Comparison of ENCODE assay signal across 15 mouse cellular contexts in genomic region chr15:92752167-92752566, GRCm38 (mm10).
DNase-seq lines count a peak whose midpoint lies in the region; ATAC-seq and TF ChIP-seq lines count a peak whose summit lies in the region.
"Had no signal": no experiment of that assay in that cellular context is flagged by ENCODE, and none has a peak within 500 bp of the region (broad histone marks: within the 10 kb centered on the region; RNA-seq: fewer than 3 reads in every experiment).

No protein-coding gene starts in this region.

- no peak overlapping the region for H3K4me2 ChIP-seq in forebrain, embryonic 12.5 days
- H3K4me2 ChIP-seq in forebrain, embryonic 16.5 days (ENCODE audit: low read length): no peak overlapping the region
- H3K4me2 ChIP-seq in lung, embryonic 16.5 days (ENCODE audit: low read depth, low read length): peak overlapping the region; percentile 45
- no peak overlapping the region for H3K4me2 ChIP-seq in lung, postnatal 0 days (replicated peaks; ENCODE audit: low read depth, low read length)
- H3K4me2 ChIP-seq in hindbrain, embryonic 16.5 days (ENCODE audit: low read length): peak overlapping the region; percentile 49
- H3K4me2 ChIP-seq in neural tube, embryonic 15.5 days: peak overlapping the region; percentile 43
- H3K4me2 ChIP-seq: heart, embryonic 12.5 days; liver, embryonic 15.5 days had no signal

- H3K36me3 ChIP-seq in forebrain, embryonic 12.5 days (replicated peaks): no peaks in the 10 kb centered on the region
- H3K36me3 ChIP-seq in forebrain, embryonic 16.5 days (ENCODE audit: control insufficient read depth, insufficient read depth): no peaks in the 10 kb centered on the region
- no peaks in the 10 kb centered on the region for H3K36me3 ChIP-seq in lung, embryonic 16.5 days (ENCODE audit: control insufficient read depth, insufficient read depth, low read length)
- no peaks in the 10 kb centered on the region for H3K36me3 ChIP-seq in lung, postnatal 0 days (ENCODE audit: insufficient read depth, low read length)
- H3K36me3 ChIP-seq in hindbrain, embryonic 16.5 days (ENCODE audit: control insufficient read depth, insufficient read depth, low read length): no peaks in the 10 kb centered on the region
- H3K36me3 ChIP-seq in neural tube, embryonic 15.5 days: no peaks in the 10 kb centered on the region
- H3K36me3 ChIP-seq: heart, embryonic 12.5 days; liver, embryonic 15.5 days had no signal

- no peak overlapping the region for H3K4me3 ChIP-seq in forebrain, embryonic 12.5 days (replicated peaks)
- no peak overlapping the region for H3K4me3 ChIP-seq in forebrain, embryonic 16.5 days (replicated peaks; ENCODE audit: low read length)
- H3K4me3 ChIP-seq in lung, embryonic 16.5 days (ENCODE audit: low read length): no peak overlapping the region
- no peak overlapping the region for H3K4me3 ChIP-seq in lung, postnatal 0 days (ENCODE audit: low read depth, low read length)
- peak overlapping the region; percentile 11 for H3K4me3 ChIP-seq in hindbrain, embryonic 16.5 days (ENCODE audit: low read length)
- 0 out of 2 replicates have a peak overlapping the region, but pooled peaks have one; percentile 10 for H3K4me3 ChIP-seq in neural tube, embryonic 15.5 days (replicated peaks)
- H3K4me3 ChIP-seq: heart, embryonic 12.5 days; liver, embryonic 15.5 days; myocyte had no signal

- peaks cover 5% of the 10 kb centered on the region; the same call in 1 of the 2 replicates for H3K27me3 ChIP-seq in forebrain, embryonic 12.5 days
- no peaks in the 10 kb centered on the region for H3K27me3 ChIP-seq in forebrain, embryonic 16.5 days (replicated peaks; ENCODE audit: control insufficient read depth, insufficient read depth, low read length)
- no peaks in the 10 kb centered on the region for H3K27me3 ChIP-seq in lung, embryonic 16.5 days (ENCODE audit: control insufficient read depth, insufficient read depth, low read depth, low read length)
- H3K27me3 ChIP-seq in lung, postnatal 0 days (replicated peaks; ENCODE audit: insufficient read depth, low read length): no peaks in the 10 kb centered on the region
- H3K27me3 ChIP-seq in hindbrain, embryonic 16.5 days (replicated peaks; ENCODE audit: control insufficient read depth, insufficient read depth, low read length): no peaks in the 10 kb centered on the region
- H3K27me3 ChIP-seq in neural tube, embryonic 15.5 days (replicated peaks): no peaks in the 10 kb centered on the region
- H3K27me3 ChIP-seq: heart, embryonic 12.5 days; liver, embryonic 15.5 days had no signal

- peak; percentile 33; the same call in 1 of the 2 replicates for ATAC-seq in forebrain, embryonic 12.5 days (ENCODE audit: low FRiP score)
- ATAC-seq in forebrain, embryonic 16.5 days: no peak
- 0 out of 2 replicates have a peak, but pooled peaks have one; percentile 49 for ATAC-seq in lung, embryonic 16.5 days (ENCODE audit: low read depth)
- ATAC-seq in lung, postnatal 0 days: no peak
- peak; percentile 63 for ATAC-seq in hindbrain, embryonic 16.5 days
- ATAC-seq in neural tube, embryonic 15.5 days (ENCODE audit: low FRiP score): no peak
- ATAC-seq in inflammation-experienced regulatory T-cells, adult 6 months: no peak

- no peak for TF ChIP-seq EP300 in lung, postnatal 0 days (IDR thresholded peaks at IDR 0.05)

- H3K9ac ChIP-seq in forebrain, embryonic 12.5 days: no peak overlapping the region
- H3K9ac ChIP-seq in forebrain, embryonic 16.5 days (replicated peaks; ENCODE audit: low read depth, low read length): no peak overlapping the region
- H3K9ac ChIP-seq in lung, embryonic 16.5 days (ENCODE audit: low read length): no peak overlapping the region
- no peak overlapping the region for H3K9ac ChIP-seq in lung, postnatal 0 days (replicated peaks; ENCODE audit: low read depth)
- no peak overlapping the region for H3K9ac ChIP-seq in hindbrain, embryonic 16.5 days (ENCODE audit: low read depth, low read length)
- no peak overlapping the region for H3K9ac ChIP-seq in neural tube, embryonic 15.5 days (replicated peaks)
- H3K9ac ChIP-seq: heart, embryonic 12.5 days; liver, embryonic 15.5 days had no signal

- 82% methylated on average over 17 of the region's 17 CpGs for WGBS in forebrain, embryonic 12.5 days
- WGBS in forebrain, embryonic 16.5 days: 71% methylated on average over 17 of the region's 17 CpGs
- 57% methylated on average over 17 of the region's 17 CpGs for WGBS in lung, embryonic 16.5 days
- WGBS in lung, postnatal 0 days: 58% methylated on average over 17 of the region's 17 CpGs
- WGBS in hindbrain, embryonic 16.5 days: 51% methylated on average over 17 of the region's 17 CpGs
- 60% methylated on average over 17 of the region's 17 CpGs for WGBS in neural tube, embryonic 15.5 days

- TF ChIP-seq CTCF in lung, postnatal 0 days (IDR thresholded peaks at IDR 0.05): no peak

- no peaks in the 10 kb centered on the region for H3K9me3 ChIP-seq in forebrain, embryonic 12.5 days
- no peaks in the 10 kb centered on the region for H3K9me3 ChIP-seq in forebrain, embryonic 16.5 days (ENCODE audit: control insufficient read depth, low read length)
- H3K9me3 ChIP-seq in lung, embryonic 16.5 days (ENCODE audit: control insufficient read depth, low read length): no peaks in the 10 kb centered on the region
- H3K9me3 ChIP-seq in lung, postnatal 0 days (ENCODE audit: low read length): no peaks in the 10 kb centered on the region
- no peaks in the 10 kb centered on the region for H3K9me3 ChIP-seq in hindbrain, embryonic 16.5 days (ENCODE audit: control insufficient read depth, low read length)
- no peaks in the 10 kb centered on the region for H3K9me3 ChIP-seq in neural tube, embryonic 15.5 days (replicated peaks)
- H3K9me3 ChIP-seq: heart, embryonic 12.5 days; liver, embryonic 15.5 days had no signal

- no peak overlapping the region for H3K27ac ChIP-seq in forebrain, embryonic 12.5 days
- H3K27ac ChIP-seq in forebrain, embryonic 16.5 days (ENCODE audit: low read length): no peak overlapping the region
- H3K27ac ChIP-seq in lung, embryonic 16.5 days (ENCODE audit: low read length): no peak overlapping the region
- H3K27ac ChIP-seq in lung, postnatal 0 days (ENCODE audit: low read length): no peak overlapping the region
- no peak overlapping the region for H3K27ac ChIP-seq in hindbrain, embryonic 16.5 days (ENCODE audit: low read depth, low read length)
- H3K27ac ChIP-seq in neural tube, embryonic 15.5 days (replicated peaks): peak overlapping the region; percentile 43; the same call in 1 of the 2 replicates
- H3K27ac ChIP-seq: liver, embryonic 15.5 days had no signal

- DNase-seq in lung, postnatal 0 days (ENCODE audit: low spot score): no peak
- DNase-seq in ovary, postnatal 36 days (ENCODE audit: low spot score): no peak
- DNase-seq: adrenal gland, postnatal 14 days; cerebellum, adult 9-11 months; gastrocnemius, postnatal 36 days; kidney, adult 9 months had no signal

- H3K4me1 ChIP-seq in forebrain, embryonic 12.5 days: peaks cover 2% of the 10 kb centered on the region
- peaks cover 7% of the 10 kb centered on the region for H3K4me1 ChIP-seq in forebrain, embryonic 16.5 days (replicated peaks; ENCODE audit: control insufficient read depth, insufficient read depth, low read length)
- H3K4me1 ChIP-seq in lung, embryonic 16.5 days (replicated peaks; ENCODE audit: control insufficient read depth, insufficient read depth, low read length): no peaks in the 10 kb centered on the region
- no peaks in the 10 kb centered on the region for H3K4me1 ChIP-seq in lung, postnatal 0 days (ENCODE audit: insufficient read depth, low read depth, low read length)
- H3K4me1 ChIP-seq in hindbrain, embryonic 16.5 days (ENCODE audit: control insufficient read depth, insufficient read depth, low read depth, low read length): peaks cover 2% of the 10 kb centered on the region
- peaks cover 2% of the 10 kb centered on the region; the same call in 1 of the 2 replicates for H3K4me1 ChIP-seq in neural tube, embryonic 15.5 days
- H3K4me1 ChIP-seq: heart, embryonic 12.5 days; liver, embryonic 15.5 days had no signal

Comparison
In these comparisons a context has a peak if more than half of its experiments do, and no peak if none do; other contexts are left out.
1. ATAC-seq: peak in forebrain, embryonic 12.5 days (single experiment), lung, embryonic 16.5 days (single experiment) and hindbrain, embryonic 16.5 days (single experiment); none in forebrain, embryonic 16.5 days (single experiment), lung, postnatal 0 days (single experiment), neural tube, embryonic 15.5 days (single experiment) and inflammation-experienced regulatory T-cells, adult 6 months (single experiment).
2. H3K4me2 ChIP-seq: peak in lung, embryonic 16.5 days (single experiment), hindbrain, embryonic 16.5 days (single experiment) and neural tube, embryonic 15.5 days (single experiment); none in forebrain, embryonic 12.5 days (single experiment), forebrain, embryonic 16.5 days (single experiment) and lung, postnatal 0 days (single experiment).
3. H3K4me3 ChIP-seq: peak in hindbrain, embryonic 16.5 days (single experiment) and neural tube, embryonic 15.5 days (single experiment); none in forebrain, embryonic 12.5 days (single experiment), forebrain, embryonic 16.5 days (single experiment), lung, embryonic 16.5 days (single experiment) and lung, postnatal 0 days (single experiment).